Mouse (Mus musculus) left cerebral cortex, postnatal 10 days (tissue): ENCODE results near the gene 2310009B15Rik. TPM values are rescaled to one million over a fixed set of nuclear protein-coding genes. Genes with fewer than 3 reads are reported as not detected.

Experiments
- total RNA-seq, 2 experiments: library from RNA; stranded (reverse); gene quantifications; 2 replicates each; pipeline ENCODE4 v1.2.3; 2021

The 2310009B15Rik gene
- total RNA-seq, 2 experiments from 2014 or later: 14.6 to 15.4 TPM

Other genes starting within 250 kb of the 2310009B15Rik start
- 10 to 100 TPM; 19.0 to 20.4 TPM for gene Nek7, start 236.7 kb downstream of the 2310009B15Rik start, total RNA-seq
- 1 to 10 TPM; 1.1 TPM for gene Lhx9, start 8.3 kb downstream of the 2310009B15Rik start, total RNA-seq
- gene Dennd1b, start 106.6 kb upstream of the 2310009B15Rik start, total RNA-seq: 10 to 100 TPM; 20.0 to 20.4 TPM